In genomic region chr2:173276859-173277258, GRCm38 (mm10) we compare ENCODE assay signal across 9 mouse cellular contexts. TPM values are rescaled to one million over a fixed set of nuclear protein-coding genes. Genes with fewer than 3 reads are reported as not detected.
DNase-seq lines count a peak whose midpoint lies in the region; ATAC-seq lines count a peak whose summit lies in the region.
"Had no signal": no experiment of that assay in that cellular context is flagged by ENCODE, and none has a peak within 500 bp of the region (broad histone marks: within the 10 kb centered on the region; RNA-seq: fewer than 3 reads in every experiment).

No protein-coding gene starts in this region.

- peak; percentile 34 for DNase-seq in layer of hippocampus, adult 11-12 months (ENCODE audit: low spot score)
- DNase-seq in layer of hippocampus, postnatal 14 days (ENCODE audit: low spot score in 2 of 2) = no peak
- DNase-seq in heart, postnatal 10 days = peak; percentile 57 to 63
- DNase-seq in spleen, postnatal 14 days (ENCODE audit: low spot score in 2 of 2) = no peak

- peak overlapping the region; percentile 96 for H3K27ac ChIP-seq in brown adipose tissue, adult 24 weeks (replicated peaks; ENCODE audit: low read depth, low read length)
- peak overlapping the region; percentile 89 for H3K27ac ChIP-seq in limb, embryonic 15.5 days
- peak overlapping the region; percentile 84 for H3K27ac ChIP-seq in neural tube, embryonic 15.5 days (replicated peaks)

- H3K4me3 ChIP-seq in brown adipose tissue, adult 24 weeks (ENCODE audit: insufficient read depth, low read depth, low read length) = peak overlapping the region; percentile 92
- peak overlapping the region; percentile 96 for H3K4me3 ChIP-seq in limb, embryonic 15.5 days
- H3K4me3 ChIP-seq in neural tube, embryonic 15.5 days (replicated peaks) = peak overlapping the region; percentile 95

- peak overlapping the region; percentile 72 for H3K4me2 ChIP-seq in limb, embryonic 15.5 days
- H3K4me2 ChIP-seq in neural tube, embryonic 15.5 days = peak overlapping the region; percentile 77

- peak overlapping the region; percentile 98 for H3K9ac ChIP-seq in limb, embryonic 15.5 days
- H3K9ac ChIP-seq in neural tube, embryonic 15.5 days (replicated peaks) = peak overlapping the region; percentile 98

- no peaks in the 10 kb centered on the region for H3K9me3 ChIP-seq in limb, embryonic 15.5 days
- H3K9me3 ChIP-seq in neural tube, embryonic 15.5 days (replicated peaks) = no peaks in the 10 kb centered on the region

- 5% methylated on average over 12 of the region's 12 CpGs for WGBS in limb, embryonic 15.5 days
- WGBS in neural tube, embryonic 15.5 days = 2% methylated on average over 12 of the region's 12 CpGs

- peak; percentile 38 for ATAC-seq in limb, embryonic 15.5 days (ENCODE audit: insufficient number of reproducible peaks, low FRiP score, low TSS enrichment, low read depth)
- ATAC-seq in neural tube, embryonic 15.5 days (ENCODE audit: low FRiP score) = peak; percentile 30
- no peak for ATAC-seq in frontal cortex, adult (ENCODE audit: low TSS enrichment)

- intact Hi-C loops in heart, postnatal 10 days (cut with DNase I) = loop anchor here (2.0 to 5.0 kb wide), 2 partner anchors 58 to 175 kb away; no protein-coding TSS in a partner anchor

- no peaks in the 10 kb centered on the region for H3K36me3 ChIP-seq in limb, embryonic 15.5 days
- no peaks in the 10 kb centered on the region for H3K36me3 ChIP-seq in neural tube, embryonic 15.5 days

- peaks cover 5% of the 10 kb centered on the region for H3K4me1 ChIP-seq in brown adipose tissue, adult 24 weeks (ENCODE audit: control insufficient read depth, insufficient read depth, insufficient read length, low read length)
- H3K4me1 ChIP-seq in limb, embryonic 15.5 days = peaks cover 66% of the 10 kb centered on the region
- H3K4me1 ChIP-seq in neural tube, embryonic 15.5 days = peaks cover 50% of the 10 kb centered on the region

- H3K27me3 ChIP-seq in limb, embryonic 15.5 days = no peaks in the 10 kb centered on the region
- no peaks in the 10 kb centered on the region for H3K27me3 ChIP-seq in neural tube, embryonic 15.5 days (replicated peaks)

RNA-seq across cellular contexts. Expression of gene Pmepa1, which starts 0.5 kb away (rescaled TPM):
- total RNA-seq in layer of hippocampus, postnatal 14 days (2021) = 10 to 100 TPM; 28.6 to 35.0 TPM
- 108 and 141 TPM in 2 replicates for polyA plus RNA-seq in brown adipose tissue, adult 24 weeks (2012; ENCODE audit: insufficient read depth, insufficient read length, missing spikeins)
- 10 to 100 TPM; 55.1 to 57.2 TPM for total RNA-seq in heart, postnatal 10 days (2021)
- 6.3 and 8.4 TPM in 2 replicates for polyA plus RNA-seq in limb, embryonic 15.5 days (2015; fragmentation: Nextera tagmentation; extraction: Ambion mirVana)
- 4.5 and 4.6 TPM in 2 replicates for polyA plus RNA-seq in neural tube, embryonic 15.5 days (2015; fragmentation: Nextera tagmentation; extraction: Ambion mirVana)

RNA-seq across cellular contexts. Expression of gene Zbp1, which starts 58.1 kb away (rescaled TPM):
- not detected for total RNA-seq in layer of hippocampus, postnatal 14 days (2021)
- 1.6 TPM in 1 of 2 replicates, not detected in the other for polyA plus RNA-seq in brown adipose tissue, adult 24 weeks (2012; ENCODE audit: insufficient read depth, insufficient read length, missing spikeins)
- total RNA-seq in heart, postnatal 10 days (2021) = under 1 TPM; 0.25 to 0.41 TPM
- 0.64 and 0.88 TPM in 2 replicates for polyA plus RNA-seq in limb, embryonic 15.5 days (2015; fragmentation: Nextera tagmentation; extraction: Ambion mirVana)
- polyA plus RNA-seq in neural tube, embryonic 15.5 days (2015; fragmentation: Nextera tagmentation; extraction: Ambion mirVana) = 0.08 and 3.6 TPM in 2 replicates
- total RNA-seq: layer of hippocampus, postnatal 25 days had no signal

Comparison
In these comparisons a context has a peak if more than half of its experiments do, and no peak if none do; other contexts are left out.
1. DNase-seq: peak in layer of hippocampus, adult 11-12 months (single experiment) and heart, postnatal 10 days (2 of 2); none in layer of hippocampus, postnatal 14 days (0 of 2) and spleen, postnatal 14 days (0 of 2).
2. RNA of gene Pmepa1, which starts 0.5 kb away (polyA plus RNA-seq): 108 to 141 TPM in brown adipose tissue, adult 24 weeks; 6.3 to 8.4 TPM in limb, embryonic 15.5 days and 4.5 to 4.6 TPM in neural tube, embryonic 15.5 days; every median in the first group is over 10 times any median in the second.
3. Peak in every context shown above with its lines, with median percentiles within 50 percentile points of each other: H3K27ac ChIP-seq and H3K4me3 ChIP-seq.